Mouse (Mus musculus) liver, embryonic 14.5 days (tissue): Measurements from ENCODE around the gene Gbx1. TPM values are rescaled to one million over a fixed set of nuclear protein-coding genes. Genes with fewer than 3 reads are reported as not detected.

Experiments used
- ATAC-seq: fragments of 200-750 bp; cut with Nextera tagmentation; 2 replicates; pipeline ENCODE4 v1.8.0; 2017; ENCODE audit warnings: moderate number of reproducible peaks, mild to moderate bottlenecking, moderate library complexity; ENCODE audit not compliant: insufficient read depth
- DNase-seq, 3 experiments: peaks; one replicate each; pipeline ENCODE4 v3.0.0-alpha.2; 2012 to 2013; ENCODE audit warnings: low read depth in 3 of 3, low spot score in 3 of 3
- H3K27ac ChIP-seq: fragments of 300-500 bp; sonication (generic); 2 replicates; pipeline ENCODE4 v1.5.1; 2014; ENCODE audit warnings: moderate library complexity, mild to moderate bottlenecking, control low read depth, inconsistent platforms
- H3K27me3 ChIP-seq: fragments of 300-500 bp; sonication (generic); 2 replicates; pipeline ENCODE4 v1.6.1; 2014; ENCODE audit warnings: mild to moderate bottlenecking, low read length, moderate library complexity; ENCODE audit not compliant: control insufficient read depth, insufficient read depth
- H3K36me3 ChIP-seq: fragments of 300-500 bp; sonication (generic); replicated peaks from 2 replicates; pipeline ENCODE4 v1.6.1; 2014; ENCODE audit warnings: low read depth; ENCODE audit not compliant: control insufficient read depth, insufficient read depth
- H3K4me1 ChIP-seq, 2 experiments: fragments of 200-500 bp in 1 of 2; fragments of 300-500 bp in 1 of 2; sonication (generic) in 1 of 2; replicated peaks; 2 replicates each; pipeline ENCODE4 v1.6.1; 2012 to 2014; ENCODE audit warnings: antibody characterized with exemption in 1 of 2, inconsistent platforms in 1 of 2, low read length in 1 of 2; ENCODE audit not compliant: control insufficient read depth in 2 of 2, insufficient read depth in 2 of 2
- H3K4me2 ChIP-seq: fragments of 300-500 bp; sonication (generic); 2 replicates; pipeline ENCODE4 v1.6.1; 2014; ENCODE audit warnings: low read depth, mild to moderate bottlenecking, control low read depth, moderate library complexity
- H3K4me3 ChIP-seq, 2 experiments: fragments of 200-500 bp in 1 of 2; fragments of 300-500 bp in 1 of 2; sonication (generic) in 1 of 2; 2 replicates each; pipeline ENCODE4 v1.5.1; 2012 to 2014; ENCODE audit warnings: low read depth in 2 of 2, low read length in 2 of 2, mild to moderate bottlenecking in 2 of 2, control low read depth in 1 of 2, inconsistent platforms in 1 of 2, moderate library complexity in 1 of 2; ENCODE audit not compliant: insufficient read depth in 1 of 2
- H3K9ac ChIP-seq: fragments of 300-500 bp; sonication (generic); replicated peaks from 2 replicates; pipeline ENCODE4 v1.6.1; 2014; ENCODE audit warnings: mild to moderate bottlenecking, control low read depth, moderate library complexity
- H3K9me3 ChIP-seq: fragments of 300-500 bp; sonication (generic); 2 replicates; pipeline ENCODE4 v1.6.1; 2016; ENCODE audit warnings: low read length, mixed read lengths; ENCODE audit not compliant: control insufficient read depth
- CTCF ChIP-seq: IDR thresholded peaks from 2 replicates; pipeline ENCODE4 v1.5.1; 2016; ENCODE audit warnings: antibody characterized with exemption, low read depth, control low read depth
- EP300 ChIP-seq: IDR thresholded peaks from 2 replicates; pipeline ENCODE4 v1.6.1; 2016; ENCODE audit warnings: antibody characterized with exemption, low read depth
- WGBS: fragments of 180-500 bp; shearing (Covaris S2); extraction: QIAGEN DNeasy Blood & Tissue Kit; methylation state at CpG from one replicate; pipeline ENCODE4 v1.1.7; 2014; ENCODE audit not compliant: insufficient replicate concordance; 5-methylcytosine and 5-hydroxymethylcytosine counted together
- polyA plus RNA-seq, 2 experiments: library from polyadenylated mRNA; depleted of rRNA in 1 of 2; stranded (reverse) in 1 of 2; unstranded in 1 of 2; fragments of >200 nt; fragmentation: Nextera tagmentation in 1 of 2; extraction: Ambion mirVana in 1 of 2; gene quantifications; 2 replicates each; pipeline versions ENCODE4 v1.2.1 to v1.2.3; 2012 to 2014

The Gbx1 gene
- polyA plus RNA-seq, 2 experiments: not detected

DNA sequence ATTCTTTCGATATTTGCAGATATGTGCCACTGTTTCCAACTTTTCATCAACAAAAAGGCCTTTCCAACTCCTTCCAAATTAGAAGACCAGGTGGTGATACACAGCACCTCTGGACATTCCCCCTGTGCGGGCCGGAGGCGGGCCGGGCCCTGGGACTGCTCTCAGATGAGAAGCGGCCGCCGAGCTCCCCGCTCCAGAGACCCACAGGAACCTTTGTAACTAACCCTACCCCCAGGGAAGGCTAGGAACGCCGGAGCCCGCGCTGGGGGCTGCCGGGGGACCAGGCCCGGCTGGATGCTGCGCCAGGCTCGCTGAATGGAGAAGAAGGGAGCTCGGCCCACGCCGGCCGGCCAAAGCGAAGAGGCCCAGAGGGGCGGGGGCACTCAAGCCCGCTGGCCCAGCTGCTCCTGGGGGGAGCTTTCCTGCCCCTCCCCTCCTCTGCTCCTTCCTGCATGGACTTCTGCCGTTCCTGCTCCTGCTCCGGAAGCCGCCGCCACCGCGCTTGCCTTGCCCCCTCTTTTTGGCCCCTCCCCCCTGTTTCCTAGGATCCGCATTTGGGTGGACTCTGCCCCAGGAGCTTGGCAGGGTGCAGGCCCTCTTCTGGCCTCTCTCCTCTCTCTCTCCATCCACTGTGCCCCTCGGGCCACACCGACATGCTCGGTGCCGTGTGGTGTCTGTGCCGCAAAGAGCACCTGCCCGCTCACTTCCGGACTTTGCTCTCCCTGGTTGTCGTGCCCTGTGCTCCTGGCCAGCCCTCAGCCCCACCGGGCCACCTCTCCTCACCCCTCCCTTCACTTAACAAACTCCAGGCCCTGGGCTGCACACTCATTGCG lies 44.5 kb downstream of the Gbx1 start:
- Histone ChIP-seq H3K9me3 (no peaks in the 10 kb centered on the region), H3K4me2 (no peak overlapping the region; the same call in 1 of the 2 replicates), H3K4me1 (0 out of 4 replicates have a peak, but pooled peaks cover 0 to 2% of the 10 kb centered on the region in 2 experiments), H3K27ac (no peak overlapping the region), H3K36me3 (peaks cover 14% of the 10 kb centered on the region; the same call in 1 of the 2 replicates), H3K27me3 (no peaks in the 10 kb centered on the region), H3K4me3 (no peak overlapping the region), H3K9ac (no peak overlapping the region)
- 69% methylated on average over 41 of the region's 41 CpGs for WGBS
- TF ChIP-seq CTCF: no peak
- no peak for TF ChIP-seq EP300
- DNase-seq (no peak), ATAC-seq (peak; percentile 57)

DNA sequence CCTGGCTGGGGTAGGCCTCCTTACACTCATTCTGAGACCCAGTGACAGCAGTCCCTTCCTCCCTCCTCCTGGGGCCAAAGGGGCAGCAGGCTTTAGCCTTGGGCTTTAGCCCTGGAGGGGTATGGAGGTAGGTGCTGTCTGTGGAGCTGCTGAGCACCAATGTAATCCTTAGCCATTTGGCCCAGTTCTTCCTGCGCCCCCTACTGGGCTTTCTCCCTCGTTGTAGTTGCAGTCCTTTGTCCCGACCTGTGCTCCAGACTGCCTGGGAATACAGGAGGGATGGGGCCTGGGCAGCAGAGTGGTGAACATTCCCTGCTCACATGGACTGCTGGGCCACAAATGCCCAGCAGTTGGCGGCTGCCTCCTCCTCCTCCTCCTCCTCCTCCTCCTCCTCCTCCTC lies 45.4 kb downstream of the Gbx1 start:
- no peak overlapping the region for H3K4me3 ChIP-seq
- no peak overlapping the region for H3K9ac ChIP-seq
- peak; percentile 83 for TF ChIP-seq CTCF
- no peak for TF ChIP-seq EP300
- WGBS: 25% methylated on average over 4 of the region's 4 CpGs
- H3K27ac ChIP-seq: no peak overlapping the region
- H3K36me3 ChIP-seq: peaks cover 14% of the 10 kb centered on the region; the same call in 1 of the 2 replicates
- H3K27me3 ChIP-seq: no peaks in the 10 kb centered on the region
- DNase-seq (peak in 2 of 3 experiments; percentile 17 to 26), ATAC-seq (no peak)
- H3K4me1 ChIP-seq: 0 out of 4 replicates have a peak, but pooled peaks cover 0 to 2% of the 10 kb centered on the region in 2 experiments
- no peaks in the 10 kb centered on the region for H3K9me3 ChIP-seq
- no peak overlapping the region for H3K4me2 ChIP-seq

DNA sequence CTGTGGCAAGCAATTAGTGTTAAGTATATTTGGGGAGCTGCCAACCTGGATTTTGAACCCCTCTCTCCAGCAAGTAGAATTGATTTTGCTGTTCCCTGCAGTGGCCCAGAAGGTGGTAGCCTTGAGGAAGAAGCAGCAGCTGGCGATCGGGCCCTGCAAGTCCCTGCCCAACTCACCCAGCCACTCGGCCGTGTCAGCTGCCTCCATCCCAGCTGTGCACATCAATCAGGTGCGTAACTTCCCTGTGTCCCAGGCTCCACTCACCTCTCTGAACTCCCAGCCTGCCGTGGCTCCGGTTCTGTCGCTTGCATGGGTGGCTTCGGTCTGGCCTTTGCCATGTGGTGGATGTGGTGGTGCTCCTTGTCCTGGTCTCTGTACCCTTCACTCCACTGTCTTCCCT lies 49.1 kb downstream of the Gbx1 start:
- peaks cover 11% of the 10 kb centered on the region for H3K36me3 ChIP-seq
- TF ChIP-seq EP300 (no peak), CTCF (no peak)

DNA sequence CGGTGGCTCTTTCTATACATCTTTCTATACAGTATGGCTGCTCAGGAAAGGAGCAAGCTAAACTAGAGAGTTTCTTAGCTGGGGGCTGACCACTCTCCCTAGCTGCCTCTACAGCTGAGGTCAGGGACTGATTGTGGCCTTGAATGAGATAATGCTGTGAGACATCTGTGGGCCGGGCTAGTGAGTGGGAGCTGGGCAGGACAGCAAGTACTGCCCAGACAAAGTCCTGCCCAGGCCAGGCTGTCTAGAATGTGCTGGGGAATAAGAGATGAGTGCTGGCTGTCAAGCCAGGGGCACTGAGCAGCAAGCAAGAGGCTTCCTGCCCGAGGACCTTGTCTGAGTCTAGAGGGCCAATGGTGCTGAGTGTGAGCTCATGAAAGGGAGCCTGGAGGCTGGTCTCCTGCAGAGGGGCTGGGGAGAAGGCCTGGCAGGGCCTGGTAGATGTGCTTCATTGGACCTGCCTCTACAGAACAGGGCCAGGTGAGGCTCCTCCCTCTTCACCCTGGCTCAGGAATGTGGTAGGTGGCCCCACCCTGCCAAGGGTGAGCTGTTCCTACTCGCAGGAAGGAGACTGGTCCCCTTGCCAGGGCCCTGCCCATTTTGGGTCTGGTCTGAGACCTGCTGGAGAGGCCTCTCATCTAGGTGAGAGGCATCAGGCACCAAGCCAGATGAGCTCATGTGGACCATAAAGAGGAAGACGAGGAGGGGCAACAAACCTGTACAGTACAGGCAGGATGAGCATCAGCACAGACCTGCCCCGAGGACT lies 51.3 kb downstream of the Gbx1 start:
- ATAC-seq: no peak
- Histone ChIP-seq H3K4me3 (no peak overlapping the region), H3K27me3 (peaks cover 24% of the 10 kb centered on the region), H3K4me1 (0 out of 4 replicates have a peak, but pooled peaks cover 0 to 2% of the 10 kb centered on the region in 2 experiments), H3K4me2 (no peak overlapping the region; the same call in 1 of the 2 replicates), H3K9me3 (no peaks in the 10 kb centered on the region), H3K27ac (no peak overlapping the region), H3K36me3 (peaks cover 8% of the 10 kb centered on the region), H3K9ac (no peak overlapping the region)
- 67% methylated on average over 6 of the region's 6 CpGs for WGBS
- TF ChIP-seq CTCF (no peak), EP300 (no peak)
- no peak for DNase-seq

More for the DNA sequence above, 49.1 kb downstream of the Gbx1 start:
- ATAC-seq: no peak
- no peaks in the 10 kb centered on the region for H3K9me3 ChIP-seq
- WGBS: 87% methylated on average over 9 of the region's 9 CpGs
- no peak for DNase-seq
- H3K4me1 ChIP-seq: 0 out of 4 replicates have a peak, but pooled peaks cover 0 to 2% of the 10 kb centered on the region in 2 experiments
- peaks cover 24% of the 10 kb centered on the region for H3K27me3 ChIP-seq
- H3K9ac ChIP-seq: no peak overlapping the region
- no peak overlapping the region for H3K4me3 ChIP-seq
- H3K4me2 ChIP-seq: no peak overlapping the region
- no peak overlapping the region for H3K27ac ChIP-seq
